Mouse (Mus musculus): ENCODE measurements around the gene Bcl2l1.

The Bcl2l1 gene

GRCm38 (mm10) chr2:152824438-152825167 is 6.9 kb downstream of the Bcl2l1 start:
- DNase-seq (ENCODE audit: extremely low spot score) = no peak

GRCm38 (mm10) chr2:152823770-152824169 is 7.8 kb downstream of the Bcl2l1 start:
- DNase-seq (ENCODE audit: extremely low spot score) = no peak

- DNase-seq (ENCODE audit: extremely low spot score) = no peak
Observed at GRCm38 (mm10) chr2:152821566-152821965, 10.0 kb downstream of the Bcl2l1 start.

GRCm38 (mm10) chr2:152821023-152821422 is 10.5 kb downstream of the Bcl2l1 start:
- no peak for DNase-seq (ENCODE audit: extremely low spot score)

GRCm38 (mm10) chr2:152820369-152820768 is 11.2 kb downstream of the Bcl2l1 start:
- peak; percentile 63 for DNase-seq (ENCODE audit: extremely low spot score)

- no peak for DNase-seq (ENCODE audit: extremely low spot score)
Observed at GRCm38 (mm10) chr2:152819926-152820325, 11.6 kb downstream of the Bcl2l1 start.

- no peak for DNase-seq (ENCODE audit: extremely low spot score)
Observed at GRCm38 (mm10) chr2:152819097-152819624, 12.4 kb downstream of the Bcl2l1 start.

- no peak for DNase-seq (ENCODE audit: extremely low spot score)
Observed at GRCm38 (mm10) chr2:152818679-152819078, 12.8 kb downstream of the Bcl2l1 start.

- no peak for DNase-seq (ENCODE audit: extremely low spot score)
Observed at GRCm38 (mm10) chr2:152817596-152818291, 13.8 kb downstream of the Bcl2l1 start.

- no peak for DNase-seq (ENCODE audit: extremely low spot score)
Observed at GRCm38 (mm10) chr2:152816657-152817348, 14.7 kb downstream of the Bcl2l1 start.

- no peak for DNase-seq (ENCODE audit: extremely low spot score)
Observed at GRCm38 (mm10) chr2:152815879-152816656, 15.5 kb downstream of the Bcl2l1 start.

- no peak for DNase-seq (ENCODE audit: extremely low spot score)
Observed at GRCm38 (mm10) chr2:152814213-152814874, 17.2 kb downstream of the Bcl2l1 start.

GRCm38 (mm10) chr2:152813232-152813631 is 18.3 kb downstream of the Bcl2l1 start:
- no peak for DNase-seq (ENCODE audit: extremely low spot score)

GRCm38 (mm10) chr2:152811336-152812165 is 20.0 kb downstream of the Bcl2l1 start:
- DNase-seq (ENCODE audit: extremely low spot score) = no peak

- DNase-seq (ENCODE audit: extremely low spot score) = no peak
Observed at GRCm38 (mm10) chr2:152810158-152810941, 21.2 kb downstream of the Bcl2l1 start.

- no peak for DNase-seq (ENCODE audit: extremely low spot score)
Observed at GRCm38 (mm10) chr2:152808178-152808577, 23.4 kb downstream of the Bcl2l1 start.

- DNase-seq (ENCODE audit: extremely low spot score) = no peak
Observed at GRCm38 (mm10) chr2:152806037-152806436, 25.5 kb downstream of the Bcl2l1 start.

GRCm38 (mm10) chr2:152805111-152805490 is 26.4 kb downstream of the Bcl2l1 start:
- DNase-seq (ENCODE audit: extremely low spot score) = no peak

GRCm38 (mm10) chr2:152804408-152805110 is 27.0 kb downstream of the Bcl2l1 start:
- no peak for DNase-seq (ENCODE audit: extremely low spot score)
